Mouse (Mus musculus) embryonic facial prominence, embryonic 13.5 days (tissue): Measurements from ENCODE around the gene Tbxa2r. TPM values are rescaled to one million over a fixed set of nuclear protein-coding genes. Genes with fewer than 3 reads are reported as not detected.

Experiments used
- ATAC-seq: fragments of 200-750 bp; cut with Nextera tagmentation; 2 replicates; pipeline ENCODE4 v1.8.0; 2017; ENCODE audit warnings: low read depth; ENCODE audit not compliant: insufficient number of reproducible peaks, insufficient read depth, low FRiP score, low TSS enrichment
- H3K27ac ChIP-seq: fragments of 300-500 bp; sonication (generic); 2 replicates; pipeline ENCODE4 v1.5.1; 2015; ENCODE audit warnings: moderate library complexity, mild to moderate bottlenecking, inconsistent platforms
- H3K27me3 ChIP-seq: fragments of 300-500 bp; sonication (generic); 2 replicates; pipeline ENCODE4 v1.6.1; 2015; ENCODE audit warnings: mild to moderate bottlenecking, inconsistent platforms
- H3K36me3 ChIP-seq: fragments of 300-500 bp; sonication (generic); 2 replicates; pipeline ENCODE4 v1.6.1; 2015; ENCODE audit warnings: mild to moderate bottlenecking, inconsistent platforms
- H3K4me1 ChIP-seq: fragments of 300-500 bp; sonication (generic); 2 replicates; pipeline ENCODE4 v1.6.1; 2015; ENCODE audit warnings: inconsistent platforms
- H3K4me2 ChIP-seq: fragments of 300-500 bp; sonication (generic); 2 replicates; pipeline ENCODE4 v1.6.1; 2015; ENCODE audit warnings: moderate library complexity, mild to moderate bottlenecking, inconsistent platforms
- H3K4me3 ChIP-seq: fragments of 300-500 bp; sonication (generic); 2 replicates; pipeline ENCODE4 v1.5.1; 2015; ENCODE audit warnings: mild to moderate bottlenecking, inconsistent platforms
- H3K9ac ChIP-seq: fragments of 300-500 bp; sonication (generic); 2 replicates; pipeline ENCODE4 v1.6.1; 2015; ENCODE audit warnings: mild to moderate bottlenecking, inconsistent platforms
- H3K9me3 ChIP-seq: fragments of 300-500 bp; sonication (generic); 2 replicates; pipeline ENCODE4 v1.6.1; 2016; ENCODE audit warnings: inconsistent platforms
- WGBS: fragments of 180-500 bp; shearing (Covaris S2); methylation state at CpG from one replicate; pipeline ENCODE4 v1.1.7; 2015; ENCODE audit warnings: mixed read lengths; 5-methylcytosine and 5-hydroxymethylcytosine counted together
- polyA plus RNA-seq: library from polyadenylated mRNA; unstranded; fragments of >200 nt; fragmentation: Nextera tagmentation; extraction: Ambion mirVana; gene quantifications from 2 replicates; pipeline ENCODE4 v1.2.1, GENCODE M21; 2015

The Tbxa2r gene
- polyA plus RNA-seq, 1 experiment from 2014 or later = 7.3 TPM

DNA sequence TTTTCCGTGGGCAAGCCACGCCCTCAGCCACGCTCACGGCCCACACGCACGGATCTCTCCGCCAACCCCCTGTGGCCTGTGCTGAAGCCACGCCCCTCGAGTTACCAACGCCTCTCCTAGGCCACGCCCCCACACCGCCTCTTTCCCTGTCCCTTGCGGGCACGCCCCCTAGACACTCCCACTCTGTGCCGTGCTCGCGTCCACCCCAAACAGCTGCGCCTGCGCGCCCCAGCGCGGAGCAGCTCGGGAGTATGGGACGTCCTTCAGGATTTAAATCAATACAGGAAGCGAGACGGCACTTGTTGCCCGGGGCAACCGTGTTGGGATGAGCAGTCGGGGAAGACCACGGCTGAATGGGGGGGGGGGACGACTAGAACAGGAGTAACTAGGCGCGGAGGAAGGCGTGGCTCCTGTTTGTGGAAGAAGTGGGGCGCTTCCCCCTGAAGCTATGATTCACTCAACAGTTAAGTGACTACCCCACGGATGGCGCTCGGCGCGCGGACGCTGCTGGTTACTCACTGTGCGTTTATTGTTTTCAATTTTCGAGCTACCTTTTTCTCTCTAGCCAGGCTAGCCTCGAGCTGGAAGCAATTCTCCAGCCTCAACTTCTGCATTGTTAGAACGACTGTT, 50.1 kb downstream of the Tbxa2r start:
- H3K9me3 ChIP-seq = no peaks in the 10 kb centered on the region
- peaks cover 22% of the 10 kb centered on the region for H3K36me3 ChIP-seq
- H3K4me3 ChIP-seq = peak overlapping the region; percentile 79
- peak overlapping the region; percentile 85 for H3K27ac ChIP-seq
- H3K27me3 ChIP-seq = no peaks in the 10 kb centered on the region
- ATAC-seq = peak; percentile 94
- WGBS = under 1% methylated on average over 46 of the region's 46 CpGs
- peak overlapping the region; percentile 69 for H3K9ac ChIP-seq
- peak overlapping the region; percentile 88 for H3K4me2 ChIP-seq
- H3K4me1 ChIP-seq = peaks cover 30% of the 10 kb centered on the region

DNA sequence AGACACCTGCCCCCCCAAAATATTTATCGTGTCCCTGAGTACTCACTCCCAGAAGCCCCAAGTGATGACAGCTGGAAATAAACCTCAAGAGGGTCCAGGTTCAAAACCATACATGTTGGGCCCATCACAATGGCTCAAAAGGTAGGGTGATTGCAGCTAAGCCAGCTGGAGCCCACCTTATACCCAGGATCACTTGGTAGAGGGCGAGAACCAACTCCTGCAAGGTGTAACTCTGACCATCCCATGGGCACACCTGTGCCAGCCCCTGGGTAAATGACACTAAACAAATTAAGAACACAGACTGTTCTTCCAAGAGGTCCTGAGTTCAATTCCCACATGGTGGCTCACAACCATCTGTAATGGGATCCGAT, 50.6 kb downstream of the Tbxa2r start:
- Histone ChIP-seq H3K27me3 (no peaks in the 10 kb centered on the region), H3K27ac (peak overlapping the region; percentile 85), H3K36me3 (peaks cover 17% of the 10 kb centered on the region), H3K4me3 (peak overlapping the region; percentile 79), H3K4me1 (peaks cover 30% of the 10 kb centered on the region), H3K9ac (peak overlapping the region; percentile 69), H3K4me2 (peak overlapping the region; percentile 88), H3K9me3 (no peaks in the 10 kb centered on the region)
- ATAC-seq = no peak
- 56% methylated on average over 3 of the region's 3 CpGs for WGBS

DNA sequence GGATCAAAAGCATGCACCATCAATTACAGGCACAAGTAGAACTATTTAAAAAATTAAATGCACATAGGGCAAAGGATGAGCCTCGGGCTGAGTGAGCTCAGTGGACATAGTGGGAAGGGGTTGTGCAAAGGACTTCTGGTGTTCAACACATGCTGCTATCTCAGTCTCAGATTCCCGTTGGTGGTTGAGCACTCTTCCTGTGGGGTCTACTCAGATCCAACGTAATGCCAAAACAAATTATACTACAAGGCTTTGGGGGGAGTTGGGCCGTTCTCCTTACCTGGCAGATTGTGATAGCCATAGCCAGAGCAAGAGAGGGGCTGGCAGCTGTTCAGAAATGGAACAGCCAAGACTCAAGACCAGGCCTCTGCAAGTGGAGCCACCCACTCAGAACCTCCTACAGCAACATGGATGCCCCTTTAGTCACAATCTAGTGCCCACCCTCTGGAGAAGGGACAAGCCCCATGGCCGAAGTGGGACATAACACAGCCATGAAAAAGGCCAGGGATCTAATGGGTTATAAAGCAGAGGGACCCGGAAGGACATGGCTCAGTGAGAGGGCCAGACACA, 51.4 kb downstream of the Tbxa2r start:
- Histone ChIP-seq H3K36me3 (peaks cover 13% of the 10 kb centered on the region), H3K9me3 (no peaks in the 10 kb centered on the region), H3K27me3 (no peaks in the 10 kb centered on the region), H3K4me2 (no peak overlapping the region), H3K4me3 (no peak overlapping the region), H3K27ac (no peak overlapping the region), H3K9ac (no peak overlapping the region), H3K4me1 (peaks cover 31% of the 10 kb centered on the region)
- WGBS = 84% methylated on average over 6 of the region's 6 CpGs
- ATAC-seq = no peak

DNA sequence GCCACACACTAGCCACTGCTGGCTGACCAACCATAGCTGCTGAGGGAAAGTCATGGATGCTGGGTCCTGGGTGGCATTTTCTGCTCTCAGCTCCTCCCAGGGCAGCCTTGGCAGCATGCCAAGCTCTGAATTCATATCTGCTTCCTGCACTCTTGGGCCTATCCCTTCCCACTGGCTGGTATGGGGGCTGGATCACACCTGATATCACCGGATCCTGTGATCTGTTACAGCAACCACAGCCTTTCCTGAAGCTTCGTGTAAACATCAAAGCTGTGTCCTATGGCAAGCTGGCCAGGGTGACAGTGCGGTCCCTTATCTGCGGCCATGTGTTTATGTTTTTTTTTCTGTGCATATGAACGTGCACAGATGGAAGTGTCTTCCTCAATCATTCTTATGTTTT, 53.5 kb downstream of the Tbxa2r start:
- 75% methylated on average over 5 of the region's 5 CpGs for WGBS
- no peak overlapping the region for H3K27ac ChIP-seq
- peaks cover 24% of the 10 kb centered on the region for H3K4me1 ChIP-seq
- H3K27me3 ChIP-seq = no peaks in the 10 kb centered on the region
- no peak overlapping the region for H3K4me3 ChIP-seq
- H3K9me3 ChIP-seq = no peaks in the 10 kb centered on the region
- H3K9ac ChIP-seq = 0 out of 2 replicates have a peak overlapping the region, but pooled peaks have one; percentile 52
- H3K36me3 ChIP-seq = peaks cover 13% of the 10 kb centered on the region
- ATAC-seq = no peak
- H3K4me2 ChIP-seq = no peak overlapping the region

DNA sequence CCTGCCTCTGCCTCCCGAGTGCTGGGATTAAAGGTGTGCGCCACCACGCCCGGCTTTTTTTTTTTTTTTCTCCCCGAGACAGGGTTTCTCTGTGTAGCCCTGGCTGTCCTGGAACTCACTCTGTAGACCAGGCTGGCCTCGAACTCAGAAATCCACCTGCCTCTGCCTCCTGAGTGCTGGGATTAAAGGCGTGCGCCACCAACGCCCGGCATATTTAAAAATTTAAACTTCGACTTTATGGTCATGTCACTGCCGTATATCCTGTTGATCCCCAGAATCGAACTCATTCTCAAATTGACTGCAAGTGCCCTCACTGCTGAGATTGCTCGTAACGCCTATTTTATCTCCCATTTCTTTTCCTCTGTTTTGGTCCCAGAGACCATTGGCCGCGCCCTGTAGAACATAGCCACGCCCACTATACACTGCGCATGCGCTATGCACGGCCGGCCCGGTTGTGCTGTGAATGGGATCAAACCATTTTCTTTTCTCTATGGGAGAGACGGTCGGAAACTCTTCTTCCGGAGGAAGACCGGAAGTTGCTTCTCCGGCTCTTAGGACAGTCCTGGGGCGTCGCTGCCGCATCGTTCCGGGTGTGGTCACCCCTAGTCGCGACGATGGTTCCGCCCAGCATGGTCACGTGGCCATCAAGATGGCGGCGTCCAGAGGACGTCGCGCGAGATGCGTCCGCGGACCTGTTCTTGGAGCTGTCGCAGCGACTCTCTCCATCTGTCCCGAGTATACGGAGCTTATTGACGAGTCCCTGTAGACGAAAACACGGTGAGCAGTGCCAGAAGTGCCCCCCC, 55.5 kb downstream of the Tbxa2r start, which contains the start of the genes Dohh and Gm48551:
Gene Dohh (plus strand): TSS at position 627 of the 803 bp plus-strand sequence.
Gene Gm48551 (plus strand): TSS at position 665 of the 803 bp plus-strand sequence.
- Histone ChIP-seq H3K9me3 (no peaks in the 10 kb centered on the region), H3K27ac (peak within 1 kb of the TSS; percentile 82), H3K4me3 (peak within 1 kb of the TSS; percentile 94), H3K4me1 (peaks cover 15% of the 10 kb centered on the region), H3K4me2 (peak within 1 kb of the TSS; percentile 77), H3K27me3 (no peaks in the 10 kb centered on the region), H3K36me3 (peaks cover 33% of the 10 kb centered on the region), H3K9ac (peak within 1 kb of the TSS; percentile 90)
- 8% methylated on average over 54 of the region's 54 CpGs for WGBS
- ATAC-seq = peak; percentile 92

DNA sequence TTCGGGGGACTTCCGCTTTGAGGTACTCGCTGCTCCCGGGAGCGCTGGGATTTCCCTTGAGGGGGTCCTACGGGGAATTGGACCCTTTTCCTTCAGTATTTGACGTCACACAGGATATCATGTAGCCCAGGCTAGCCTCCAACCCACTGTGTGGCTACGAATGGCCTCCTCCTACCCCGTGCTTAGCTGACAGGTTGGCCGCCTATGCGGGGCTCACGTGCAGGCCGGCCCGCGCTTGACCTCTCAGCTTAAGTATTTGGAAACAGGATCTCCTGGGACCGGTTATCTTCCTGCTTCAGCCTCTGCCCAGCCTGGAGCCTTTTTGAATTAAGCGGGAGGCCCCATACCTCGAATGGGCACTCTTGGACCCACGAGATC, 56.1 kb downstream of the Tbxa2r start:
- no peaks in the 10 kb centered on the region for H3K9me3 ChIP-seq
- under 1% methylated on average over 19 of the region's 19 CpGs for WGBS
- H3K27ac ChIP-seq = peak overlapping the region; percentile 82
- H3K4me3 ChIP-seq = peak overlapping the region; percentile 94
- H3K36me3 ChIP-seq = peaks cover 38% of the 10 kb centered on the region
- H3K9ac ChIP-seq = peak overlapping the region; percentile 90
- H3K4me2 ChIP-seq = peak overlapping the region; percentile 77
- peaks cover 12% of the 10 kb centered on the region for H3K4me1 ChIP-seq
- H3K27me3 ChIP-seq = no peaks in the 10 kb centered on the region
- ATAC-seq = no peak

Other genes starting within 250 kb of the Tbxa2r start
- gene Creb3l3, start 229.9 kb upstream of the Tbxa2r start, polyA plus RNA-seq = 0.53 and 1.5 TPM in 2 replicates
- 196 and 213 TPM in 2 replicates for gene Map2k2, start 222.8 kb upstream of the Tbxa2r start, polyA plus RNA-seq
- gene Zbtb7a, start 193.5 kb upstream of the Tbxa2r start, polyA plus RNA-seq = 27.0 and 27.9 TPM in 2 replicates
- gene Pias4, start 160.8 kb upstream of the Tbxa2r start, polyA plus RNA-seq = 58.1 and 60.9 TPM in 2 replicates
- 622 and 633 TPM in 2 replicates for gene Eef2, start 152.1 kb upstream of the Tbxa2r start, polyA plus RNA-seq
- gene Dapk3, start 145.7 kb upstream of the Tbxa2r start, polyA plus RNA-seq = 57.1 and 60.1 TPM in 2 replicates
- not detected in 2 replicates for gene 4930442H23Rik, start 144.9 kb upstream of the Tbxa2r start, polyA plus RNA-seq
- not detected in 2 replicates for gene Nmrk2, start 126.7 kb upstream of the Tbxa2r start, polyA plus RNA-seq
- gene Atcay, start 97.9 kb upstream of the Tbxa2r start, polyA plus RNA-seq = 1.3 and 1.8 TPM in 2 replicates
- 11.8 and 12.0 TPM in 2 replicates for gene Zfr2, start 95.6 kb upstream of the Tbxa2r start, polyA plus RNA-seq
- 7.0 and 7.4 TPM in 2 replicates for gene Matk, start 75.8 kb upstream of the Tbxa2r start, polyA plus RNA-seq
- gene Mrpl54, start 61.8 kb upstream of the Tbxa2r start, polyA plus RNA-seq = 197 and 202 TPM in 2 replicates
- 61.9 and 67.9 TPM in 2 replicates for gene Apba3, start 61.8 kb upstream of the Tbxa2r start, polyA plus RNA-seq
- 5.0 and 7.2 TPM in 2 replicates for gene Tjp3, start 37.1 kb upstream of the Tbxa2r start, polyA plus RNA-seq
- 56.0 and 57.6 TPM in 2 replicates for gene Pip5k1c, start 35.8 kb upstream of the Tbxa2r start, polyA plus RNA-seq
- gene Cactin, start 7.6 kb upstream of the Tbxa2r start, polyA plus RNA-seq = 43.2 and 46.9 TPM in 2 replicates
- 0.13 TPM in 1 of 2 replicates, not detected in the other for gene Gipc3, start 14.5 kb downstream of the Tbxa2r start, polyA plus RNA-seq
- 109 and 113 TPM in 2 replicates for gene Hmg20b, start 21.7 kb downstream of the Tbxa2r start, polyA plus RNA-seq
- gene Mfsd12, start 28.8 kb downstream of the Tbxa2r start, polyA plus RNA-seq = 10.7 and 11.0 TPM in 2 replicates
- gene 4930404N11Rik, start 37.1 kb downstream of the Tbxa2r start, polyA plus RNA-seq = 1.0 and 1.2 TPM in 2 replicates
- gene Fzr1, start 49.8 kb downstream of the Tbxa2r start, polyA plus RNA-seq = 102 and 119 TPM in 2 replicates
- 67.8 and 71.8 TPM in 2 replicates for gene Dohh, start 55.7 kb downstream of the Tbxa2r start, polyA plus RNA-seq
- 4.1 and 5.0 TPM in 2 replicates for gene Gm48551, start 55.7 kb downstream of the Tbxa2r start, polyA plus RNA-seq
- 1.2 and 1.5 TPM in 2 replicates for gene Gm48552, start 60.3 kb downstream of the Tbxa2r start, polyA plus RNA-seq
- 3.1 and 7.1 TPM in 2 replicates for gene Smim24, start 64.3 kb downstream of the Tbxa2r start, polyA plus RNA-seq
- gene Nfic, start 126.9 kb downstream of the Tbxa2r start, polyA plus RNA-seq = 87.0 and 96.1 TPM in 2 replicates
- gene Celf5, start 154.0 kb downstream of the Tbxa2r start, polyA plus RNA-seq = 2.1 and 2.5 TPM in 2 replicates
- 82.3 and 87.9 TPM in 2 replicates for gene Ncln, start 167.7 kb downstream of the Tbxa2r start, polyA plus RNA-seq
- 0.25 and 0.31 TPM in 2 replicates for gene S1pr4, start 171.4 kb downstream of the Tbxa2r start, polyA plus RNA-seq
- 2.0 and 2.1 TPM in 2 replicates for gene Gna15, start 195.5 kb downstream of the Tbxa2r start, polyA plus RNA-seq
- 84.2 and 90.1 TPM in 2 replicates for gene Gna11, start 216.5 kb downstream of the Tbxa2r start, polyA plus RNA-seq
- 464 and 465 TPM in 2 replicates for gene Aes, start 230.8 kb downstream of the Tbxa2r start, polyA plus RNA-seq
- gene Tle2, start 245.8 kb downstream of the Tbxa2r start, polyA plus RNA-seq = 63.4 and 71.4 TPM in 2 replicates